Mouse (Mus musculus) NIH3T3 (cell line): ENCODE data around the gene Ikbke.
"Not testable (repeated sequence)": the region's sequence is repeated elsewhere in the genome, so short reads cannot be mapped to it uniquely, and the experiment has no call there.

Experiments used
- DNase-seq: peaks from one replicate; pipeline ENCODE4 v3.0.0-alpha.2; 2012; ENCODE audit warnings: low read depth

Gene Ikbke

DNA sequence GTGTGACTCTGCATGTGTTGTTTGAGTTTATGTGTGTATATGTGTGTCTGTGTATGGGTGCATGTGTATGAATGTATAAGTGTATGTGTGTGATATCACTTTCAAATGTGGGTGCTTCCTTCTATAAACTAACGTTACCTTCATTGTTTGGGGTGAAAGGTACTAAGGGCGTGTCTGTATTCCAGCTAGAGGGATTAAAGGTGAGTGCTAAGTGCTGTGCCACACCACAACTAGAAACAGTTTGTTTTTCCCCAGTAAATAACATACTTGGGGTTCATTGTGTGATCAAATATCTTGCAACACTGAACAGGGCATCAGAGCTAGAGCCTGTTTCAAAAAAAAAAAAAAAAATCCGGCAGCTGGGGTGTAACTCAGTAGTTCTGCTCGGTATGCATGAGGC is 2.3 kb upstream of the Ikbke start:
- no peak for DNase-seq

DNA sequence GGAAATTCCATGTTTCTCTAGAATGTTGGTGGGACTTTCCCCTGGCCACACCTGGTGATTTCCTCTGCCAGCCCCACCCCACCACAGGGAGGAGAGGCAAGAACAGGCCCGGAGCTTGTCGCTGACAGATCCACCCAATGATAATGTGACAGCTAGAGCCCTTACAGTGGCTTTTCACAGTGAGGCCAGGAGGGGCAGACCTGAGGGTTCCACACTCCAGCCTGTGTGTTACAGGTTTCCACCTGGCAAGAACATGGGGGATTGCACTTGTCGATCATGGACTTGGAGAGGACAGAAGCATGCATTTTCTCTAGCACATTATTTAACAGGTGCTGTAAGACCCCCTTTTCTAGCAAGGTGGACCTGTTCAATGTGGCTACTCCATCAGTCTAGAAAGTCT is 874 bp upstream of the Ikbke start:
- DNase-seq: no peak

DNA sequence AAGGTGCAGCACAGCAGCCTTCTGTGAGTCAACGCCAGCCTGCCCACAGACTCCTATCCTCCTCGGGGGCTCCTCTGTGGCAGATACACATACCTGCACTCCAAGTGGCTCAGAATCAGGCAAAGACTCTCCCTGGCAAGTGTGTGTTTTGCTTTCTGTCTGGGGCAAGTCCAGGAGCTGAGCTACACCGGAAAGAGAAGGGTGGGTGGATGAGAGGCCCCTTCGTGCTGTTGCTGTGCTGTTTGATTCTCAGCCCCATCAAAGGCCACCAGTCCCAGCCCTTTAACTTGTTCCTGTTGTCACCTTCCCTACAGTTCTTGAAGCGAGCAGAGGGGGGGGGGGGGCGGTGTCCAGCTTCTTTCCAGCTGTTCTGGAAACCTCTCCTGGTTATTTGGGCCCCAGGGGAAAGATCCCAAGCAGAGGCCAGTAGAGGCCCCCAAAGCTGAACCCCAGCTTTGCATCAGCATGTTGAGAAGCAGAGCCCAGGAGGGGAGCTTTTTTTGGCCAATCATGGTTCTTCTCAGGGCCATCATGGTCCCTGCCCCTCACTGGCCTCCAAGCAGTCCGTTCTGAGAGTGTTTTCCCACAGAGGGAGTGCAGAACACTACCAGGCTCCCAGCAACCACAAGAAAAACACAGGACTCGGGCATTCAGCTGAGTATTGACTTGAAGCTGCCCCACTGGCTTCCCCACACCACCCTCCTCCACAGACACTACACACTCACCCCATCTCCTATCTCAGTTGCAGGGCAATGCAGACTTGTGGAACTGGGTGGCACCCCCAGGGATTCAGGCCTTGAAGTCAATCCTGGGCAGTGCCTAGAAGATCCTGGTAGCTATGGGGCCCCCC is 575 bp downstream of the Ikbke start:
- peak; percentile 45 for DNase-seq

DNA sequence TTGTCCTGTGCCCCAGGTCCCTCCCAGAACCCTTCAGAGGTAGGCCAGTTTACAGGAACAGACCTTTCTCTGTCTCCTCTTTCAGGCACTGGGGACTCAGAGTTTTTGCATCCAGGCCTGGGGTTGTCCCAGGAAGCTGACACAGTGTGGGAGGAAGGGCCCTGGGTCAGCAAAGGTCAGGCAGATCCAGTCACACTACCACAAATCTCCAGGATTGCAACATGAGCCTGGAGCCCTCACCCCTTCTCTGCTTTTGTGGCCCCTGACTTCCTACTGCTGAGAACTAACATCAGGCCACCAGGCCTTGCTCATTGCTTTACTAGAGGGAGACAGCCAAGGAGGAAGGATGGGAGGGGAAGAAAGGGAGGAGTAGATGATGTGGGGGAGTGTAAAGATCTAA is 2.6 kb downstream of the Ikbke start:
- DNase-seq: no peak

DNA sequence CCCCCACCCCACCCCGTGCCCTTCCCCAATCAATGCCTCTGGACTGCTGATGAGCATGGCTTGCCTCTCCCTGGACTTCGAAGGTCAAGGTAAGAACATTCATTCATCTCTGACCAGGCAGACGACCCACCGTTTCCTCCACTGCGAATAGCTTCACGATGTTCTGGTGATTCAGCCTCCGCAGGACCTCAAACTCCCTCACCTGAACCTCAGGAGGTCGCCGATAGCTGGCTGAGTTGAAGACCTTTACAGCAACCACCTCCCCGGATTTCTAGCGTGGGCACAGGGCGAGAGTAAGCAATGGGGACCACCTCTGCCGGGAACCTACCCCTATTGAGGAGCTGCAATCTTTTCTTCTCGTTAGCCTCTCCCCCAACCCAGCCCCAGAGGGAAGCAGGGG is 3.8 kb downstream of the Ikbke start:
- DNase-seq: no peak

DNA sequence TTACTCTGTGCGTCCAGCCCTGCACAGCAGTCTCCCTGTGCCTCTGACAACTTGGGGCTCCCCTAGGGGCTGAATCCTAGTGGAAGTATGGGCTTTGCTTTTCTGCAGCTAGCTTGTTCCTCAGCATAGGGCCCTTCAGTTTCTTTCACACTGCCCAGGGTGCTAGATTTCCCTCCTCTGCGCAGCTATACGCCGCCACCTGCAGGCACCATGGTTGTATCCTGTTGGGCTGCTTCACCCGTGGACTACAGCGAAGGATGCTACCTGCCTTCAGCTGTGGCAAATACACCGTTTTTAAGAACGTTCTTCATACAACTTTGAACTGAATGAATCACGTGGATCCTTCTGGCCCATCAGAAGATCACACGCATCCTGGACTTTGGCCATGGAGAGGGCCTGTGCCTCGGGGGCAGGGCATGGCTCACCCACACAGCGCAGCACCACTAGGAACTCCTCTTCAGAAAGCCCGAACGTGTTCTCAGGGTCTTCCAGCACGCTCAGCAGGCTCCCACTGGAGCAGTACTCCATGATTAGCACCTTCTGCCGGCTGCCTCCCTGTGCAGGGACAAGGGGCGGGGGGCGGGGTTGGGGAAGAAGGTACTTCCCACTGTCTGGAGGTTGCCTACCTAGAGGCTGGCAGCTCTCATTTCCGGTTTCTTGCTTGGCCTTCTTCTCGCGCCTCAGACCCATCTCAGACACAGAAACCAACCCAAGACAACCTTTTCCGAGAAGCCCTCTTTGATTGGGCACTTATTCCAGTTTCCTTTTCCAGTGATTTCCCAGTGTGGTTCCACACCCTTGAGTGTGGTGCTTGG is 4.5 kb downstream of the Ikbke start:
- DNase-seq: no peak

DNA sequence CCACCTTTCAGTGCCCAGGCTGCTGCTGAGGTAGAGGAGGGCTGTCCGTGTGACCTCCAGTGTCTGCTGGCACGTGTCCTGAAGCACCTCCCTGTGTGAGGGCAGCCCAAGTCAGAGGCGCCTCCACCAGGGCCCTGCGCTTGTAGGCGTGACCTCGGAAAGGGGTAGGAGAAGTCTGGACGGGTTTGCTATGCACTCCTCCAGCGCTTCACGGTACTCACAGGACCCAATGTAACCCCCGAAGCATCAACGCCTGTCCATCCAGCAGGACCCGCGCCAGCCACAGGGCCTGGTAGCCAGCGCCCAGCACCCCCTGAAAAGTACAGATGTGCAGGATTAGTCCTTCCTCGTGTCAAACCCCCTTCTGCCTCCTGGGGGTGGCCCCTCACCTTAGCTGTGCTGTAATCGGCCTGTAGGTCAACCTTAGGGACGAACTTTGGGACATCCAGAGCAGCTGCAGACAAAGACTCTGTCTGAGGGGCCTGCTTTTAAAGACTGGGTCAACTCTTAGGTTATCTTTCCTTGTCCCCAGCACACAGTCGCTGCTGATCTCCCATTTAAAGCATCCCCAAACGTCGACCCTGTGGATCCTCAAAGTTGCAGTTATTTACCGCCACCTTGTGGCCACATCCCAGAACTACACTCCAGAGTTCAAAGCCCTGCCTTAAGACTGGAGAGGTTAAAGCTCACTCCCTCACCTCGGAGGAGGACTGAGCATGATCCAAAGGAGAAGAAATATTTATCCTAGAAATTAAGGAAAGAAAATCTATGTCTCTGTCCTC is 9.4 kb downstream of the Ikbke start:
- peak; percentile 87 for DNase-seq

DNA sequence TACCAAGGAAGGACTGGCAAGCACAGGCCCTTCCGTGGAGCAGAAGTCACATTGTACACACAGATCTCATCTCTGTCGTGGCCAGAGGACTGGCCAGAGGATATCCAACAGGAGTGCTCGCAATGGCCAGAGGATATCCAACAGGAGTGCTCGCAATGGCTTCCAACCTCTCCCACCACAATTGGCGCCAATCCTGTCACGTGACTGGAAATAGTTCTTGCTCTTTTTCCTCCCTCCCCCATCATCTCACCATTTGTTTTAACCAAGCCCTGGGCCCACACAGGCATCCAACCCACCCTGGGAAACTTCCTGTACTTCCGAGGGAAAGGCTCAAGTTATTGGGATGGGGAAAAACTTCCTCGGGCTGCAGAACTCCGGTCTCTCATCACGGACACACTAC is 10.6 kb downstream of the Ikbke start:
- DNase-seq: no peak

DNA sequence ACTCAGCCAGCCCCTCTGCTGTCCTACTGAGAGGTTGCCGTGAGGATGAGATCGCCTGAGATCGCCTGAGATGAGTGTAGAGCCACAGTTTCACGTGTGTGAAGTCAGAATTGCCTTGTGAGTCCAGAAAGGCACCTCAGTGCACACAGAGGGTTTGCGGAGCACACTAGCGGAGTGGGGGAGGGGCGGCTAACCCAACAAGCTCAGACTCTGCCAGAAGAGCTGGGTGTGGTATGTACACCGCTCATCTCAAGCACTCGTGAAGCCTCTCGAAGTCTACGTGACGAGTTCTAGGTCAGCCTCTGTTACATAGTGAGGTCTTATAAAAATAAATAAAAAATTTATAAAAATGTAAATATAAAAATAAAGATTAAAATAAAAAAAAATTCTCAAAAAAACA is 15.5 kb downstream of the Ikbke start:
- DNase-seq: no peak

DNA sequence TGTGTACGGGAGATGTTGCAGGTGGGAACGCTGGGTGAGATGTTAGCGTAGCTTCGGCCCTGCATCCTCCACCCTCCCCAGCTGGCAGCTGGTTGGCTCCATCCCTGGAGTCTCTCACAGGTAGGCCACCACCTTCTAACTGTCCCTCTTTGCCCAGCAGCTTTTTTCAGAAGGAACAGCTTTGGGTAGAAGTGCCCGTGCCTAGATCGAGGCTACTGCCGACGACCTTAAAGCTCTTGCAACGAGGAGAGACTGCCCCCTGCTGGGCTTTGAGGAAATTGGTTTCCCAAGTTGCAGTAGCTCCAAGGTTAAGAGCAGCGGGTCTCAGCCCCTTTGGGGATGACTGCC is 19.1 kb downstream of the Ikbke start:
- DNase-seq: peak; percentile 88

DNA sequence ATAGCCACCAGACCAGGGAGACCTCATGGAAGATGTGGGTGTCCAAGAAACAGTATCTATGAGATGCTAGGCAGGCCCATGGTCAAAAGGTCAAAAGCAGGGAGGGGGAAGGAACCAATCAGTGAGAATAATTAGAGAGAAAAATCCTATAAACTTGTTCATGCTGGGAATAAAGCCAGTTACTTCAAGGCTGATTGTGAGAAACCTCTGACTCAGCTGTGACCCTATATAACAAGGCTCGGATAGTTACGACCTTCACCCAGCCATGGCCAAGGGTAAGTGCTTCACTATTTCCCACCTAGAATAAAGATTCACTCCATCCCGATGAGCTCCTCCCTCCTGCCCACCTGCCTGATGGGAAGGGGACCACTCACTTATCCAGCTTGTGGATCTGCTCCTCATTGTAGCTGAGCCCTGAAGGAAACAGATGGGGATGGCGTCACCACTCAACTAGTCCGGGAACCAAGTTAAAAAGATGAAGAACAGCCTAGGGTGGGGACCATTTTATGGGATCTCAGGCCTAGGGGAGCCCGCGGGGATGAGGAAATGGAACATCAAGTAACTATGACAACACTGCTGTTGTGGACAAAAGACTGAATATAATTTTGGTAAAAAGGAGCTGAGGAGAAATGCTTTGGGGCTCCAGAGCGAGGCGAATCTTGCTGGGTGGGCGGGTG is 19.6 kb downstream of the Ikbke start:
- no peak for DNase-seq

DNA sequence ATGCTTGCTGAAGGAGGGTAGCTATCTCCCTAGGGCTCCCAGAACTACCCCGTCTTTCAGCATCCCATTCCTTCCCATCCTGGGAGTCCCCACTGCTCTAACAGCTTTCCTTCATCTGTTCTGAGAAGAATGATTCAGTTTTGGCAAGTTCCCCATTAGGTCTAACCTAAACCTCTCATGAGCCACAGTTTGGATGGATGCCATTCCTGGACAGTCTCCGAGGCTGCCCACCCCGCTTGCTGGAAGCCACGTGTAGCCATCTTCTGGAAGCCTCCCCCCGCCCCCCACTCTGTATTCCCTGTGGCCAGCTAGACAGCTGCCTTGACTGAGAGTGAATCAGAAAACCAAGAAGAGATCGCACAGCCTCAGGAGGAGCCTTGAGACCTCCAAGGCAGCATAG is 22.1 kb downstream of the Ikbke start:
- peak; percentile 86 for DNase-seq

DNA sequence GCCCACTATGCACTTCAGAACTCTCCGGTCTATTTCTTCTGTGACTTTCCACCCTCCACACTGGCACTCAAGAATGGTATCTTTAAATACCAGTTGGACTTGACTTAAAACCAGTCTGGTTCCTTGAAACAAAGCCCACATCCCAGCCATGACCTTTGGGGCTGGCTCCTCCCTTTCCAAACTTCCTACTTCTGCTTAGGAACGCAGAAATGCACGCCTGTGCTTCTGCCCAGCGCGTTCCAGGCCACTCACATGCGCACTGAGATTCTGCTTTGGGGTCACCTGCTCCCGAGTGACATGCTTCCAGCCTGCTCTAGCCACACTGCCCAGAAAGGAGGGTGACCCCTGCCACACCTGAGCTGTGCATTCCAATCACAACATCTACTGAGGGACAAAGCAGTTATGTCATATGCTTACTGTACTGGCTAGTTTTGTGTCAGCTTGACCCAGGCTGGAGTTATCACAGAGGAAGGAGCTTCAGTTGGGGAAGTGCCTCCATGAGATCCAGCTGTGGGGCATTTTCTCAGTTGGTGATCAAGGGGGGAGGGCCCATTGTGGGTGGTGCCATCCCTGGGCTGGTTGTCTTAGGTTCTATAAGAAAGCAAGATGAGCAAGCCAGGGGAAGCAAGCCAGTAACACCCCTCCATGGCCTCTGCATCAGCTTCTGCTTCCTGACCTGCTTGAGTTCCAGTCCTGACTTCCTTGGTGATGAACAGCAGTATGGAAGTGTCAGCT is 26.7 kb downstream of the Ikbke start:
- DNase-seq: not testable (repeated sequence)

DNA sequence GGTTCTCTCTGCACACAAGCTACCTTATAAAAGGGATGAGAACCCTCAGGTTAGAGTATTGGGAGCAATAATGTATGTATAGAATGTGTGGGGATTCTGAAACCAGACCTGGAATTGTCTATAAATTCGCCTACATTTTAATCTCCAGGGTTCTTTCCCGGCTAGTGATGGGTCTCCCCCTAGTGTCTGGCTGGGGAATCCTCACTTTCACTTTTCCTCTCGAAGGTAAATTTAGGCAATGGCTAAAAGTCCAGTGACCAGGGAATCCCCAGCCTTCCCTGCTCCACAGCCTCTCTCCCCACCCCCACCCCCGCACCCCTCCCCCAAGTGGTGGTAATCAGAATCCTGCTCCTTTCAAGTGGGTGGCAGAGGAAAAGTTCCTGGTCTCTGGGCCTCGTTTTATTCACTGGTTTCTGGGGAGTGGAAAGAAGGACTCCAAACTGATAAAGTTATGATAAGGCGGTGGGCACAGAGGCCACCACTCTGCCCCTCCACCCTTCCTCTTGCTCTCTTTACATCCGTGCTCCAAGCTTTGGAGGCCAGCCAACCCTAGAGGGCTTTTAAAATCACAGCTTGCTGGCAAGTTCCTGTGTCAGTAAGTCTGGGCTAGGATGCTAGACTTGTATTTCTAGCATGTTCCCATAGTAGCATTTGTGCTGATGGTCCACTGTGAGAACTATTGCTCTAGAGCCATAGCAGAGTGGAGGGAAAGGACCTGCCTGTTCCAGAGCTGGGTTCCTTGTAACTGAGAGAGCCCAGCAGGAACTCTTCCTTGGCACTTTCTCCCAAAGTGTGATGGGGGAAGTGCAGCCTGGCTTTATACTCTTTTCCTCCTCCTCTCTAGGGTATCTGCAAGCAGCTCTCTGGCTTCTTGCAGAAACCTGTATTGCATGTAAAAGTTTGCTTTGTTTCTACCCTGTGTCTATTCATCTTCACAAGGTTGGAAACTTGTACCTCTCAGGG is 32.7 kb downstream of the Ikbke start:
- peak; percentile 85 for DNase-seq

DNA sequence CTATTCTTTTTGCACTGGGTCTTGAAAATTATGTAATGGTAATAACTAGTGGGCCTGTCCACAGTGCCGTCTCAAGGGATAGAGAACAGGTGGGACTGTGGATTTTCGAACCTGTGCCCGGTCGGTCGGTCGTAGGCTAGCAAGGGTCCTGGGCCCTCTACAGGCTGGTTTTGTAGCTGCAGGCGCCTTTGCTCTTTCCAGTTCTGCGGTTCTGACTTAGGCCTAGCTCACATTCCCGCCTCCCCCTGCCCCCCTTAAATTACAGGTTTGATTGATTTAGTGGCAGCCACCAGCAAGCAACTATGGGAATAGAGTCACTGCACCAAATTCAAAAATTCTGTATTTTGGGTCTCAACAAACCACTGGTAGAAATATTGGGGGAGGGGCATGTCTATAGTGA is 33.5 kb downstream of the Ikbke start:
- peak; percentile 80 for DNase-seq

DNA sequence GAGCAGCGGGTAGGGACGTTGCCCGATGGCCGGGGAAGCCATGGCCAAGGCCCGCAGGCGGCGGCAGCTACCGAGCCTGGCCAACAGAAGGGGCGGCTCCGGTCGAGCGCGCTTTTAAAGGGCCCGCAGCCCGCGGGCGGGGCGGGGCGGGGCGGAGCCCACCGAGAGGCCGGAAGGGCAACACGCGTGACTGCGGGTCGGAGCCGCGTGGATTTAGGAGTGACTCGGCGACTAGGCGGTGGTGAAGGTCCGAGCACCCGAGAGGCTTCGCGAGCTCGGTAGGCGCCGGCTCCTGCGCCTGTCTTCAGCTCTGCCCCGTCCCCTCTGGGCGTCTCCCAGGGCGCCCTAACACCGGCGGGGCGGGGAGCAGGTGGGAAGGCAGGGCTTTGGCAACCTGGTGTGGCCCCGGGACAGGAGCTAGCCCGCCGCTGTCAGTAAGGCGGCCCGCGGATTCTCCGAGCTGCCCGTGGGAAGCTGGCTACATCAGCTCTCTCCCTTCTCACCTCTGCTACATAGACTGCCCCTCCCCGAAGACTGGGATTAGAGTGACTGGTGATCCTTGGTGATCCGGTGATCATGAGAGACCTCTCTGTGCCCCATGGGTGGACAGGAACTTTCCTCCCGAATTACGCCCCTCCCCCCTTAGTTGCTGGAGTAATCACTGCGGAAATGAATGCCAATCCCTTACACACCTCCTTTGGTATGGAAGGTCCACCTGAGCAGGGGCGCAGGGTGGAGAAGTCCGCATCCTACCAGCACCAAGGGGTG is 34.1 kb downstream of the Ikbke start, which contains the start of gene Rassf5:
Rassf5 (minus strand) TSS at position 170 of the 768 bp plus-strand sequence.
- DNase-seq: peak; percentile 80

DNA sequence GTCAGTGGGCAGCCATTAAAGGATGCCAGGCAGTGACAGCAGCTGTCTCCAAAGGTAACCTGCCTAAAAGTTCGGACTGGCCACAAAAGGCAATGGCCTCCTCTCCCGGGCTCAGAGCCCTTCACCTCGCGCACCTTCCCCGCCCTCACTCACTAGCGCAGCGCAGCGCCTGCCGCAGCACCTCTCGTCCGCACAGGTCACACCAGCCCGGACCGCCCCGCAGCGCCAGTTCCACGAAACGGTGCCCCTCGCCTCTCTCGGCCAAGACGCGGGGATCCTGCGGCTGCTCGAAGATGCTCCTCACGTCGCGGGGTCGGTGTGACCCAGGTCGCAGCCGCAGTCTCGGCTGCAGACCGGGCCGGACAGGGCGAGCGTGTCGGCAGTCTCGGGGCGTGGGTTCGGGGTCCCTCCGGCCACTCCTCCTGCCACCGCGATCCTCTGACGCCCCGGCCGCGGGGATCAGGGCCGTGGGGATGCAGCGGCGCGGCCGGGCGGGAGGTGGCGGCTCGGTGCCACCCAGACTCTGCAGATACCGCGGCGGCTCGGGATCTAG is 34.8 kb downstream of the Ikbke start:
- no peak for DNase-seq

DNA sequence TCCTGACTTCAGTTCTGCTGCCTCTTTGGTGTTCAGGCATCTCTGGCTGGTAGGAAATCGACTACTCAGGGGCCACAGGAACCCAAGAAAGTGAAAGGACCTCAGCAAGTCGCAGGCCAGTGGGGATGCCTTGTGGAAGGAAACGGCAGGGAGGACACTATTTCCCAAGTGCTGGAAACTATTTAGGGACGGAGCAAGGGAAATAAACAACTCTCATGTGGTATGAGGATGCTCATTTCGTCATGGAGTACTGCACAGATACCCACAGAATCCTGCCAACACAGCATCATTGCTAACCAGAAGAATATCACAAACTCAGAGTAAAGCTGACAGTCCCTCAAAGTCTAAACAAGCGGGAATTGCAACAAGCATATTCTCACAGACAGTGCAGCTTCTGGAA is 36.5 kb downstream of the Ikbke start:
- DNase-seq: no peak

DNA sequence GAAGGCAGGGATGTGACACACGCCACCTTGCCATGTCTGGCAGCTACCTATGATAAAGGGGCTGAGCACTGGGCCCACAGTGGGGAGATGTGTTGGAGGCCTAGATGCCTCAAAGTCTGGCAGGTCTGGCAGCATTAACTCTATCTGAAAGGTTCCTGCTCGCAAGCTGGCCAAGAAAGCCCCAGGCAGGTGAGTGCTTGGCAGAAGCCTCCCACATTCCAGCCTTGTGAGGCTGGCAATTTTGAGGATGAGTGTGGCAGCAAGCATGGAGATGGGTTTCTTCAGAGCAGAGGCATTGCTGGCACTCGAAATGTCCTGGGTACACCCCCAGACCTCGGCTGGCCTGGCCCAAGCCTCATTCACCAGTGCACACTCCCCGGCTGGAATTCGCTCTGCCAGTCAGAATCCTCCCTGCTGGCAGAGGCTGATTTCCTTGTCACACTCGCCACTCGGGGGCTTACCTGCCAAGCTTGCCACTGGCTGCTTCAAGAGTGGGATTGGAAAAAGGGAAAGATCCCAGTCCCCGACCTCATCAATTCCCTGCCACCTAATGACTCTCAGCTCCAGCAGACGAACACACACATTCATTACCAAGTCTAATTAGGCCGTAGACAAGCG is 39.7 kb downstream of the Ikbke start:
- DNase-seq: no peak
